Comparison of ENCODE assay signal across 9 mouse cellular contexts in the genomic region with DNA sequence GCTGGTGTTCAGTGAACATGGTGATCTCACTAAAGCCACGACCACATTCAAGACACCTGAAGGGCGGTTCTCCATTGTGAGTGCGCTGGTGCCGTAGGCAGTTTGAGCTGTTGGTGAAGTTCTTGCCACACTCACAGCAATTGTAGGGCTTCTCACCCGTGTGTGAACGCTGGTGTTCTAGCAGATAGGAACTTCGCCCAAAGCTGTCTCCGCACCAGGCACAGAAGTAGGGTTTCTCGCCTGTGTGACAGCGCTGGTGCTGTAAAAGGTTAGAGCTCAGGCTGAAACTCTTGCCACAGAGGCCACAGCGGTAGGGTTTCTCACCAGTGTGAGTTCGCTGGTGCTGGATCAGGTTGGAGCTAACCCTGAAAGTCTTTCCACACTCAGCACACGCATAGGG. TPM values are rescaled to one million over a fixed set of nuclear protein-coding genes. Genes with fewer than 3 reads are reported as not detected.
DNase-seq lines count a peak whose midpoint lies in the region; ATAC-seq lines count a peak whose summit lies in the region.
"Had no signal": no experiment of that assay in that cellular context is flagged by ENCODE, and none has a peak within 500 bp of the region (broad histone marks: within the 10 kb centered on the region; RNA-seq: fewer than 3 reads in every experiment).

No protein-coding gene starts in this region.

- peaks cover 23% of the 10 kb centered on the region for H3K4me1 ChIP-seq in limb, embryonic 12.5 days (replicated peaks)
- peaks cover 26% of the 10 kb centered on the region for H3K4me1 ChIP-seq in limb, embryonic 10.5 days
- peaks cover 11% of the 10 kb centered on the region; the same call in 1 of the 2 replicates for H3K4me1 ChIP-seq in liver, embryonic 11.5 days (replicated peaks; ENCODE audit: control insufficient read depth, insufficient read depth, low read length)
- H3K4me1 ChIP-seq in stomach, embryonic 15.5 days, result peaks cover 25% of the 10 kb centered on the region

- no peak overlapping the region for H3K27ac ChIP-seq in limb, embryonic 12.5 days
- H3K27ac ChIP-seq in limb, embryonic 10.5 days, result no peak overlapping the region; the same call in 1 of the 2 replicates
- no peak overlapping the region for H3K27ac ChIP-seq in liver, embryonic 11.5 days (ENCODE audit: low read depth, low read length)
- H3K27ac ChIP-seq in stomach, embryonic 15.5 days, result no peak overlapping the region; the same call in 1 of the 2 replicates

- no peaks in the 10 kb centered on the region for H3K27me3 ChIP-seq in limb, embryonic 12.5 days
- H3K27me3 ChIP-seq in limb, embryonic 10.5 days (ENCODE audit: low read depth, poor library complexity, severe bottlenecking), result no peaks in the 10 kb centered on the region
- no peaks in the 10 kb centered on the region for H3K27me3 ChIP-seq in liver, embryonic 11.5 days (replicated peaks; ENCODE audit: control insufficient read depth, insufficient read depth, low read length)
- no peaks in the 10 kb centered on the region for H3K27me3 ChIP-seq in stomach, embryonic 15.5 days (replicated peaks)

- no peaks in the 10 kb centered on the region for H3K9me3 ChIP-seq in limb, embryonic 12.5 days
- H3K9me3 ChIP-seq in limb, embryonic 10.5 days (replicated peaks), result no peaks in the 10 kb centered on the region
- no peaks in the 10 kb centered on the region for H3K9me3 ChIP-seq in liver, embryonic 11.5 days (ENCODE audit: control insufficient read depth, low read length)
- H3K9me3 ChIP-seq in stomach, embryonic 15.5 days, result no peaks in the 10 kb centered on the region

- H3K4me3 ChIP-seq in limb, embryonic 12.5 days (replicated peaks), result peak overlapping the region; percentile 72
- no peak overlapping the region for H3K4me3 ChIP-seq in limb, embryonic 10.5 days
- 0 out of 2 replicates have a peak overlapping the region, but pooled peaks have one; percentile 82 for H3K4me3 ChIP-seq in liver, embryonic 11.5 days (ENCODE audit: low read depth, low read length)
- peak overlapping the region; percentile 68; the same call in 1 of the 2 replicates for H3K4me3 ChIP-seq in stomach, embryonic 15.5 days (replicated peaks)

- no peak for ATAC-seq in limb, embryonic 12.5 days (ENCODE audit: insufficient number of reproducible peaks, insufficient read depth, low FRiP score, low TSS enrichment, low read depth)
- ATAC-seq in liver, embryonic 11.5 days (replicated peaks; ENCODE audit: low FRiP score), result no peak
- no peak for ATAC-seq in stomach, embryonic 15.5 days (ENCODE audit: insufficient read depth, low FRiP score, low read depth)
- ATAC-seq: inflammation-experienced regulatory T-cells, adult 6 months had no signal

- DNase-seq in cerebellum, postnatal 10 days, result peak; percentile 14 to 22
- DNase-seq in cerebellum, adult 11 months, result no peak
- no peak for DNase-seq in limb, embryonic 10.5 days (ENCODE audit: low spot score)
- DNase-seq in liver, embryonic 11.5 days (ENCODE audit: low spot score), result no peak
- no peak for DNase-seq in Muller cell, postnatal 12 days (ENCODE audit: inconsistent ontology term)
- DNase-seq in thymus, postnatal 4 days, result no peak

- 0 out of 2 replicates have a peak overlapping the region, but pooled peaks have one; percentile 73 for H3K4me2 ChIP-seq in limb, embryonic 12.5 days
- peak overlapping the region; percentile 84 for H3K4me2 ChIP-seq in liver, embryonic 11.5 days
- H3K4me2 ChIP-seq in stomach, embryonic 15.5 days, result peak overlapping the region; percentile 62; the same call in 1 of the 2 replicates

- H3K9ac ChIP-seq in limb, embryonic 12.5 days (replicated peaks), result no peak overlapping the region
- peak overlapping the region; percentile 91 for H3K9ac ChIP-seq in liver, embryonic 11.5 days (ENCODE audit: low read depth, low read length)
- no peak overlapping the region for H3K9ac ChIP-seq in stomach, embryonic 15.5 days

- 91% methylated on average over 13 of the region's 13 CpGs for WGBS in limb, embryonic 12.5 days
- 93% methylated on average over 13 of the region's 13 CpGs for WGBS in limb, embryonic 10.5 days
- 90% methylated on average over 13 of the region's 13 CpGs for WGBS in liver, embryonic 11.5 days
- 92% methylated on average over 13 of the region's 13 CpGs for WGBS in stomach, embryonic 15.5 days

- peaks cover 27% of the 10 kb centered on the region for H3K36me3 ChIP-seq in limb, embryonic 12.5 days
- peaks cover 26% of the 10 kb centered on the region for H3K36me3 ChIP-seq in limb, embryonic 10.5 days
- peaks cover 16% of the 10 kb centered on the region for H3K36me3 ChIP-seq in liver, embryonic 11.5 days (ENCODE audit: control insufficient read depth, insufficient read depth, low read length)
- H3K36me3 ChIP-seq in stomach, embryonic 15.5 days, result peaks cover 13% of the 10 kb centered on the region

RNA-seq across cellular contexts. Expression of a gene that starts 0.7 kb away (rescaled TPM):
- 16.2 and 17.9 TPM in 2 replicates for polyA plus RNA-seq in limb, embryonic 12.5 days (2016; fragmentation: Nextera tagmentation; extraction: Ambion mirVana)
- polyA plus RNA-seq in limb, embryonic 10.5 days (2016; fragmentation: Nextera tagmentation; extraction: Ambion mirVana), result 17.8 and 20.0 TPM in 2 replicates
- polyA plus RNA-seq in liver, embryonic 11.5 days (2014; fragmentation: Nextera tagmentation; extraction: Ambion mirVana), result 15.1 and 15.8 TPM in 2 replicates
- 18.2 and 19.9 TPM in 2 replicates for polyA plus RNA-seq in stomach, embryonic 15.5 days (2015; fragmentation: Nextera tagmentation; extraction: Ambion mirVana)

RNA-seq across cellular contexts. Expression of a gene that starts 1.4 kb away (rescaled TPM):
- polyA plus RNA-seq in limb, embryonic 12.5 days (2016; fragmentation: Nextera tagmentation; extraction: Ambion mirVana), result 9.9 and 10.1 TPM in 2 replicates
- polyA plus RNA-seq in limb, embryonic 10.5 days (2016; fragmentation: Nextera tagmentation; extraction: Ambion mirVana), result 7.7 and 10.6 TPM in 2 replicates
- polyA plus RNA-seq in liver, embryonic 11.5 days (2014; fragmentation: Nextera tagmentation; extraction: Ambion mirVana), result 3.8 and 4.5 TPM in 2 replicates
- 6.1 and 7.1 TPM in 2 replicates for polyA plus RNA-seq in stomach, embryonic 15.5 days (2015; fragmentation: Nextera tagmentation; extraction: Ambion mirVana)

RNA-seq across cellular contexts. Expression of a gene that starts 10.2 kb away (rescaled TPM):
- 22.3 and 27.7 TPM in 2 replicates for polyA plus RNA-seq in limb, embryonic 12.5 days (2016; fragmentation: Nextera tagmentation; extraction: Ambion mirVana)
- 12.9 and 14.5 TPM in 2 replicates for polyA plus RNA-seq in limb, embryonic 10.5 days (2016; fragmentation: Nextera tagmentation; extraction: Ambion mirVana)
- polyA plus RNA-seq in liver, embryonic 11.5 days (2014; fragmentation: Nextera tagmentation; extraction: Ambion mirVana), result 35.3 and 38.2 TPM in 2 replicates
- 184 and 204 TPM in 2 replicates for polyA plus RNA-seq in stomach, embryonic 15.5 days (2015; fragmentation: Nextera tagmentation; extraction: Ambion mirVana)

RNA-seq across cellular contexts. Expression of a gene that starts 29.0 kb away (rescaled TPM):
- not detected in 2 replicates for polyA plus RNA-seq in limb, embryonic 12.5 days (2016; fragmentation: Nextera tagmentation; extraction: Ambion mirVana)
- 0.33 and 0.50 TPM in 2 replicates for polyA plus RNA-seq in limb, embryonic 10.5 days (2016; fragmentation: Nextera tagmentation; extraction: Ambion mirVana)
- 2.1 and 3.0 TPM in 2 replicates for polyA plus RNA-seq in liver, embryonic 11.5 days (2014; fragmentation: Nextera tagmentation; extraction: Ambion mirVana)
- polyA plus RNA-seq in stomach, embryonic 15.5 days (2015; fragmentation: Nextera tagmentation; extraction: Ambion mirVana), result 0.57 and 1.1 TPM in 2 replicates
- polyA plus RNA-seq: inflammation-experienced regulatory T-cells, adult 6 months had no signal

RNA-seq across cellular contexts. Expression of a gene that starts 30.2 kb away (rescaled TPM):
- 6.8 and 10.4 TPM in 2 replicates for polyA plus RNA-seq in limb, embryonic 12.5 days (2016; fragmentation: Nextera tagmentation; extraction: Ambion mirVana)
- 0.23 and 0.51 TPM in 2 replicates for polyA plus RNA-seq in limb, embryonic 10.5 days (2016; fragmentation: Nextera tagmentation; extraction: Ambion mirVana)
- 2.3 and 6.3 TPM in 2 replicates for polyA plus RNA-seq in liver, embryonic 11.5 days (2014; fragmentation: Nextera tagmentation; extraction: Ambion mirVana)
- 1.0 and 2.4 TPM in 2 replicates for polyA plus RNA-seq in stomach, embryonic 15.5 days (2015; fragmentation: Nextera tagmentation; extraction: Ambion mirVana)

Comparison
In these comparisons a context has a peak if more than half of its experiments do, and no peak if none do; other contexts are left out.
1. DNase-seq: peak in cerebellum, postnatal 10 days (2 of 2); none in cerebellum, adult 11 months (single experiment), limb, embryonic 10.5 days (single experiment), liver, embryonic 11.5 days (single experiment), Muller cell, postnatal 12 days (single experiment) and thymus, postnatal 4 days (single experiment).
2. Peak in every context shown above with its lines, with median percentiles within 50 percentile points of each other: H3K4me2 ChIP-seq.